Mouse (Mus musculus) embryo, embryonic 11.5 days (tissue): ENCODE measurements around the gene Irf9.

Experiments
- DNase-seq: peaks from one replicate; pipeline ENCODE4 v3.0.0-alpha.2; 2012; ENCODE audit warnings: low read depth, low spot score

Gene Irf9

GRCm38 (mm10) chr14:55580731-55581130 lies 22.6 kb upstream of the Irf9 start:
- DNase-seq, result no peak

- DNase-seq, result no peak
Measured at GRCm38 (mm10) chr14:55581981-55582681, 21.2 kb upstream of the Irf9 start.

- DNase-seq, result no peak
Measured at GRCm38 (mm10) chr14:55584303-55584701, 19.1 kb upstream of the Irf9 start.

- no peak for DNase-seq
Measured at GRCm38 (mm10) chr14:55584702-55585565, 18.4 kb upstream of the Irf9 start, which contains the start of gene Emc9. TSS of gene Emc9 (minus strand) at chr14:55585302.

- no peak for DNase-seq
Measured at GRCm38 (mm10) chr14:55585566-55585960, 17.8 kb upstream of the Irf9 start.

GRCm38 (mm10) chr14:55586149-55586548 lies 17.2 kb upstream of the Irf9 start:
- DNase-seq, result no peak

- no peak for DNase-seq
Measured at GRCm38 (mm10) chr14:55589271-55589670, 14.1 kb upstream of the Irf9 start.

- DNase-seq, result no peak
Measured at GRCm38 (mm10) chr14:55589771-55590448, 13.5 kb upstream of the Irf9 start.

GRCm38 (mm10) chr14:55590748-55591330 lies 12.5 kb upstream of the Irf9 start, which contains the start of gene Psme2:
TSS of gene Psme2 (minus strand) at chr14:55591113.
- peak; percentile 93 for DNase-seq

- DNase-seq, result peak; percentile 81
Measured at GRCm38 (mm10) chr14:55591331-55591891, 12.0 kb upstream of the Irf9 start, which contains the start of gene Rnf31. TSS of gene Rnf31 (plus strand) at chr14:55591708.

- no peak for DNase-seq
Measured at GRCm38 (mm10) chr14:55592226-55592625, 11.1 kb upstream of the Irf9 start.

GRCm38 (mm10) chr14:55596036-55596690 lies 7.2 kb upstream of the Irf9 start:
- DNase-seq, result no peak

- no peak for DNase-seq
Measured at GRCm38 (mm10) chr14:55598521-55599390, 4.6 kb upstream of the Irf9 start.

- DNase-seq, result peak; percentile 76
Measured at GRCm38 (mm10) chr14:55603633-55604576, 534 bp downstream of the Irf9 start.

GRCm38 (mm10) chr14:55604823-55605222 lies 1.5 kb downstream of the Irf9 start:
- no peak for DNase-seq

GRCm38 (mm10) chr14:55605743-55606459 lies 2.5 kb downstream of the Irf9 start:
- DNase-seq, result no peak

- DNase-seq, result no peak
Measured at GRCm38 (mm10) chr14:55608339-55608738, 5.0 kb downstream of the Irf9 start.

GRCm38 (mm10) chr14:55613346-55613745 lies 10.0 kb downstream of the Irf9 start:
- no peak for DNase-seq
